Mouse (Mus musculus) midbrain, postnatal 0 days (tissue): Measurements from ENCODE around the gene Adam15. TPM values are rescaled to one million over a fixed set of nuclear protein-coding genes. Genes with fewer than 3 reads are reported as not detected.

Source experiments
- ATAC-seq: fragments of 200-750 bp; cut with Nextera tagmentation; 2 replicates; pipeline ENCODE4 v1.8.0; 2017; ENCODE audit warnings: moderate number of reproducible peaks, mild to moderate bottlenecking, moderate TSS enrichment, moderate library complexity; ENCODE audit not compliant: low FRiP score
- DNase-seq: peaks from one replicate; pipeline ENCODE4 v3.0.0-alpha.2; 2015; ENCODE audit warnings: low spot score
- H3K27ac ChIP-seq: fragments of 300-500 bp; sonication (generic); 2 replicates; pipeline ENCODE4 v1.5.1; 2014; ENCODE audit warnings: low read depth, mild to moderate bottlenecking, low read length, mixed read lengths
- H3K27me3 ChIP-seq: fragments of 300-500 bp; sonication (generic); 2 replicates; pipeline ENCODE4 v1.6.1; 2014; ENCODE audit warnings: low read length, control low read depth, mixed read lengths; ENCODE audit not compliant: insufficient read depth
- H3K36me3 ChIP-seq: fragments of 300-500 bp; sonication (generic); 2 replicates; pipeline ENCODE4 v1.6.1; 2014; ENCODE audit warnings: low read length, control low read depth, mixed read lengths; ENCODE audit not compliant: insufficient read depth
- H3K4me1 ChIP-seq: fragments of 300-500 bp; sonication (generic); 2 replicates; pipeline ENCODE4 v1.6.1; 2014; ENCODE audit warnings: mild to moderate bottlenecking, control low read depth, antibody characterized with exemption, low read length, mixed read lengths; ENCODE audit not compliant: insufficient read depth
- H3K4me2 ChIP-seq: fragments of 300-500 bp; sonication (generic); 2 replicates; pipeline ENCODE4 v1.6.1; 2014; ENCODE audit warnings: low read depth, mild to moderate bottlenecking, low read length, mixed read lengths; ENCODE audit not compliant: poor library complexity, severe bottlenecking
- H3K4me3 ChIP-seq: fragments of 300-500 bp; sonication (generic); 2 replicates; pipeline ENCODE4 v1.5.1; 2014; ENCODE audit warnings: low read depth, mild to moderate bottlenecking, low read length, moderate library complexity
- H3K9ac ChIP-seq: fragments of 300-500 bp; sonication (generic); replicated peaks from 2 replicates; pipeline ENCODE4 v1.6.1; 2014; ENCODE audit warnings: mild to moderate bottlenecking, low read length, moderate library complexity, mixed read lengths; ENCODE audit not compliant: poor library complexity, severe bottlenecking
- H3K9me3 ChIP-seq: fragments of 300-500 bp; sonication (generic); 2 replicates; pipeline ENCODE4 v1.6.1; 2016; ENCODE audit warnings: low read length, control low read depth
- CTCF ChIP-seq: IDR thresholded peaks from 2 replicates; pipeline ENCODE4 v1.5.1; 2016; ENCODE audit warnings: antibody characterized with exemption, mild to moderate bottlenecking
- WGBS: fragments of 180-500 bp; shearing (Covaris S2); extraction: QIAGEN DNeasy Blood & Tissue Kit; methylation state at CpG from one replicate; pipeline ENCODE4 v1.1.7; 2014; 5-methylcytosine and 5-hydroxymethylcytosine counted together
- polyA plus RNA-seq: library from polyadenylated mRNA; unstranded; fragments of >200 nt; fragmentation: Nextera tagmentation; extraction: Ambion mirVana; gene quantifications from 2 replicates; pipeline ENCODE4 v1.2.1, GENCODE M21; 2015
- total RNA-seq: library from RNA; depleted of rRNA; stranded (reverse); fragments of >200 nt; gene quantifications from 2 replicates; pipeline ENCODE4 v1.2.3, GENCODE M21; 2014

The Adam15 gene
- total and polyA plus RNA-seq, 2 experiments from 2014 or later: 73.6 to 88.8 TPM

DNA sequence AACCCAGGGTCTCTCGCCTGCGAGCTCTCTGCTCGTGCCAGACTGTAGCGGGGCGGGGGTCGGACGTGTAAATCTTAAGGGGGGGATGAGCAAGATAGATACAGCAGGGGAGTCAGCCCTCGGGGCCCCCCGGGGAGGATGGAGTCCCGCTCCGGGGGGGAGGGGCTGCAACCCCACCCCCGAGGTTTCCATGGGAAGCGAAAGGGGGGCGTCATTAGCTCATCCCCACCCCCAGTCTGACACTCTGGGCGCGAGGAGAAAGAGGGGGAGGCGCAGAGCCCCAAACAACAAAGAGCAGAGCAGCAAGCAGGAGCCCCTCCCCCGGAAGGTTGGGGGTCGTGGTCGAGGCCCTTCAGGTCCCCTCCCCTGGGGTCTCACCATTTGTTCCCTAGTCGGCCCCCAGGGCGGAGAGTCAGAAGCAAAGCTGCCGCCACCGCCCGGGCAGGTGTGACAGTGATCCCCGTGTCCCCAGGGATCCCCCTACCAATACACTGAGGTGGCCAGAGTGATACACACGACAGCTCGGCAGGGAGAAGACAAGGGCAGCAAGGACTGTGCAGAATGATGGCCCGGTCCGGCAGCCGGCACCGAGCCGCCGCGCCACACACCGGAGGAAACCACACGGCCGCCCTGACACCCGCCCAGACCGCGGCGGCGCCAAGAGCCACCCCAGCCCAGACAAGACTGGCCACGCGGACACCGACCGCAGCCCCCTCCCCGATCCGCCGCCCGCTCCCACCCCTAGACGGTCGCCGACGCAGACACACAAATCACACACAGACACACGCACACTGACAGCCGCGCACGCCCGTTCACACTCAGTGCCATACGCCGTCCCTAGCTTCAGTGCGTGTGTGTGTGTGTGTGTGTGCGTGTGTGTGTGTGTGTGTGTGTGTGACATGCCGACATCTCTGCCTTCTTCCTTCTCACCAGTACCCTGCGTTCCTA, 28.3 kb downstream of the Adam15 start:
- no peaks in the 10 kb centered on the region for H3K27me3 ChIP-seq
- whole genome bisulfite sequencing: 0% methylated on average over 55 of the region's 66 CpGs
- H3K9ac ChIP-seq: peak overlapping the region; percentile 82
- H3K4me2 ChIP-seq: peak overlapping the region; percentile 80
- H3K9me3 ChIP-seq: no peaks in the 10 kb centered on the region
- H3K4me3 ChIP-seq: peak overlapping the region; percentile 72
- no peaks in the 10 kb centered on the region for H3K36me3 ChIP-seq
- no peak for TF ChIP-seq CTCF
- H3K4me1 ChIP-seq: no peaks in the 10 kb centered on the region
- DNase-seq (peak; percentile 56), ATAC-seq (peak; percentile 24)
- H3K27ac ChIP-seq: peak overlapping the region; percentile 94

- H3K36me3 ChIP-seq: no peaks in the 10 kb centered on the region
- under 1% methylated on average over 33 of the region's 41 CpGs for WGBS
- H3K4me3 ChIP-seq: peak overlapping the region; percentile 72
- TF ChIP-seq CTCF: no peak
- DNase-seq: peak; percentile 86
- H3K27ac ChIP-seq: peak overlapping the region; percentile 94
- no peaks in the 10 kb centered on the region for H3K4me1 ChIP-seq
- peak overlapping the region; percentile 82 for H3K9ac ChIP-seq
- ATAC-seq: peak; percentile 36
- H3K27me3 ChIP-seq: no peaks in the 10 kb centered on the region
- H3K4me2 ChIP-seq: peak overlapping the region; percentile 80
- H3K9me3 ChIP-seq: no peaks in the 10 kb centered on the region
Observed at GRCm38 (mm10) chr3:89320581-89321182, 29.1 kb downstream of the Adam15 start.

- peaks cover 7% of the 10 kb centered on the region for H3K36me3 ChIP-seq
- no peaks in the 10 kb centered on the region for H3K4me1 ChIP-seq
- H3K4me2 ChIP-seq: peak overlapping the region; percentile 80
- WGBS: 2% methylated on average over 58 of the region's 58 CpGs
- H3K27ac ChIP-seq: peak overlapping the region; percentile 94
- no peaks in the 10 kb centered on the region for H3K9me3 ChIP-seq
- H3K27me3 ChIP-seq: no peaks in the 10 kb centered on the region
- ATAC-seq (0 out of 2 replicates have a peak, but pooled peaks have one; percentile 9), DNase-seq (peak; percentile 54)
- TF ChIP-seq CTCF: no peak
- peak overlapping the region; percentile 82 for H3K9ac ChIP-seq
- H3K4me3 ChIP-seq: peak overlapping the region; percentile 72
Observed at GRCm38 (mm10) chr3:89319591-89320350, 30.0 kb downstream of the Adam15 start.

DNA sequence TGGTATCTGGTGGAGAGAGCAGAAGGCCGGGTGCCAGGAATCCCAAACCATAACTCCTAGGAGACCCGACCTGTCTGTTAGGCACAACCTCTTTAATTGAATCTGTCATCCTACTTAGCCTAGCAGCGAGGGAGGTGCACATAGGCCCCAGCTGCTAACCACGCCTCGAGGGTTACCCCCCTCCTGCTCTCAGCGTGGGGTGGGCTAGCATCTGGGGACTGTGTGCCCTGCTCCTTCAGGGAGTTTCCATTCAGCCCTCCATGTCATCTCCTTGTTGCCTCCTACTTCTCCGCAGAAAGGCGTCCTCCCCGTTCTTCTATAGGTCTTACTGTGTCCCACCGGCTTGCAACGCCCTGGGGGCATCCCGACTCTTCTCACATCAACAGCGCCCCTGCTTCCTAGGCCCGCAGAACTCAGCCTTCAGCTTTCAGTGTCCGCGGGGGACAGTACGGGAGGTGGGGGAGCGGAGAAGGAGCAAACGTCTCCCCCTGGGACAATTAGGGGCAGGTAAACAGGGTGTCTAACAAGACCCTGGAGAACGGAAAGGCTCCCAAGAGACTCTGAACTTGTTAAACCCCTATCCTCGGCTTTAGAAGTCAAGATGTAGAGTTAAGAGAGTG, 30.7 kb downstream of the Adam15 start:
- Histone ChIP-seq H3K4me3 (peak overlapping the region; percentile 72), H3K9me3 (no peaks in the 10 kb centered on the region), H3K27ac (0 out of 2 replicates have a peak overlapping the region, but pooled peaks have one; percentile 94), H3K4me2 (peak overlapping the region; percentile 80), H3K36me3 (peaks cover 10% of the 10 kb centered on the region), H3K4me1 (no peaks in the 10 kb centered on the region), H3K27me3 (no peaks in the 10 kb centered on the region), H3K9ac (peak overlapping the region; percentile 82; the same call in 1 of the 2 replicates)
- TF ChIP-seq CTCF: no peak
- WGBS: 9% methylated on average over 21 of the region's 21 CpGs
- DNase-seq (no peak), ATAC-seq (no peak)

GRCm38 (mm10) chr3:89318316-89318715, 31.5 kb downstream of the Adam15 start:
- 74% methylated on average over 8 of the region's 8 CpGs for WGBS
- no peak for TF ChIP-seq CTCF

More at GRCm38 (mm10) chr3:89318316-89318715, 31.5 kb downstream of the Adam15 start:
- Histone ChIP-seq H3K27me3 (no peaks in the 10 kb centered on the region), H3K4me3 (no peak overlapping the region), H3K9ac (no peak overlapping the region), H3K4me2 (no peak overlapping the region), H3K4me1 (no peaks in the 10 kb centered on the region), H3K27ac (no peak overlapping the region), H3K36me3 (peaks cover 11% of the 10 kb centered on the region), H3K9me3 (no peaks in the 10 kb centered on the region)
- ATAC-seq: no peak
- no peak for DNase-seq
